Comparison of ENCODE assay signal across 19 mouse cellular contexts in genomic region chr1:79592721-79593277, GRCm38 (mm10).
DNase-seq lines count a peak whose midpoint lies in the region; ATAC-seq and TF ChIP-seq lines count a peak whose summit lies in the region.
"Had no signal": no experiment of that assay in that cellular context is flagged by ENCODE, and none has a peak within 500 bp of the region (broad histone marks: within the 10 kb centered on the region; RNA-seq: fewer than 3 reads in every experiment).

No protein-coding gene starts in this region.

- no peaks in the 10 kb centered on the region for H3K4me1 ChIP-seq in forebrain, embryonic 13.5 days
- H3K4me1 ChIP-seq in forebrain, embryonic 16.5 days (replicated peaks; ENCODE audit: control insufficient read depth, insufficient read depth, low read length) = no peaks in the 10 kb centered on the region
- H3K4me1 ChIP-seq in kidney, adult 2 months (ENCODE audit: control insufficient read depth, insufficient read depth, low read length) = peaks cover 10% of the 10 kb centered on the region
- H3K4me1 ChIP-seq: hindbrain, embryonic 15.5 days; intestine, embryonic 15.5 days; midbrain, embryonic 13.5 days; neural tube, embryonic 12.5 days had no signal

- TF ChIP-seq CTCF in kidney, adult 2 months (conservative IDR thresholded peaks at IDR 0.05; ENCODE audit: insufficient read depth, insufficient read length, low read depth, low read length) = no peak

- no peak overlapping the region for H3K4me2 ChIP-seq in forebrain, embryonic 13.5 days
- H3K4me2 ChIP-seq in forebrain, embryonic 16.5 days (ENCODE audit: low read length) = no peak overlapping the region
- H3K4me2 ChIP-seq: hindbrain, embryonic 15.5 days; intestine, embryonic 15.5 days; midbrain, embryonic 13.5 days; neural tube, embryonic 12.5 days had no signal

- H3K9ac ChIP-seq in forebrain, embryonic 13.5 days = no peak overlapping the region
- no peak overlapping the region for H3K9ac ChIP-seq in forebrain, embryonic 16.5 days (replicated peaks; ENCODE audit: low read depth, low read length)
- H3K9ac ChIP-seq: hindbrain, embryonic 15.5 days; intestine, embryonic 15.5 days; liver, embryonic 14.5 days; midbrain, embryonic 13.5 days; neural tube, embryonic 12.5 days had no signal

- no peaks in the 10 kb centered on the region for H3K36me3 ChIP-seq in forebrain, embryonic 13.5 days (ENCODE audit: poor library complexity, severe bottlenecking)
- no peaks in the 10 kb centered on the region for H3K36me3 ChIP-seq in forebrain, embryonic 16.5 days (ENCODE audit: control insufficient read depth, insufficient read depth)
- H3K36me3 ChIP-seq in kidney, adult 2 months (ENCODE audit: control insufficient read depth, insufficient read depth, low read length) = no peaks in the 10 kb centered on the region
- H3K36me3 ChIP-seq: G1E; hindbrain, embryonic 15.5 days; intestine, embryonic 15.5 days; midbrain, embryonic 13.5 days; neural tube, embryonic 12.5 days had no signal

- intact Hi-C loops in gastrocnemius, postnatal 36 days (cut with DNase I) = no loop called here

- no peak for TF ChIP-seq POLR2A in kidney, adult 2 months (IDR thresholded peaks at IDR 0.05; ENCODE audit: low read depth, low read length)

- DNase-seq in kidney, adult 2 months = peak; percentile 92
- DNase-seq in kidney, postnatal 4 days = no peak
- peak; percentile 9 for DNase-seq in NIH3T3 (ENCODE audit: low read depth)
- peak; percentile 69 to 80 for DNase-seq in kidney, postnatal 25 days
- DNase-seq in gastrocnemius, postnatal 36 days = no peak
- DNase-seq: cerebellum, adult 18-20 months; cerebellum, postnatal 36 days; heart, adult 2 months; heart, postnatal 14 days; lung, postnatal 10 days; right cerebral cortex, adult 18-20 months had no signal

- no peaks in the 10 kb centered on the region for H3K9me3 ChIP-seq in forebrain, embryonic 13.5 days (replicated peaks)
- no peaks in the 10 kb centered on the region for H3K9me3 ChIP-seq in forebrain, embryonic 16.5 days (ENCODE audit: control insufficient read depth, low read length)
- H3K9me3 ChIP-seq: G1E; hindbrain, embryonic 15.5 days; intestine, embryonic 15.5 days; midbrain, embryonic 13.5 days; neural tube, embryonic 12.5 days had no signal

- H3K4me3 ChIP-seq in forebrain, embryonic 13.5 days = no peak overlapping the region
- no peak overlapping the region for H3K4me3 ChIP-seq in forebrain, embryonic 16.5 days (replicated peaks; ENCODE audit: low read length)
- H3K4me3 ChIP-seq in kidney, adult 2 months (ENCODE audit: insufficient read depth, low read depth, low read length) = no peak overlapping the region
- H3K4me3 ChIP-seq: heart, adult 2 months; hindbrain, embryonic 15.5 days; intestine, embryonic 15.5 days; midbrain, embryonic 13.5 days; neural tube, embryonic 12.5 days had no signal

- H3K27ac ChIP-seq in forebrain, embryonic 13.5 days = no peak overlapping the region
- no peak overlapping the region for H3K27ac ChIP-seq in forebrain, embryonic 16.5 days (ENCODE audit: low read length)
- H3K27ac ChIP-seq in kidney, adult 2 months (ENCODE audit: insufficient read depth, low read depth, low read length) = no peak overlapping the region
- H3K27ac ChIP-seq: heart, adult 2 months; hindbrain, embryonic 15.5 days; intestine, embryonic 15.5 days; liver, embryonic 14.5 days; midbrain, embryonic 13.5 days; neural tube, embryonic 12.5 days had no signal

- ATAC-seq in forebrain, embryonic 13.5 days = 0 out of 2 replicates have a peak, but pooled peaks have one; percentile 27
- no peak for ATAC-seq in forebrain, embryonic 16.5 days
- ATAC-seq: intestine, embryonic 15.5 days; midbrain, embryonic 13.5 days had no signal

- 91% methylated on average over 4 of the region's 4 CpGs for WGBS in forebrain, embryonic 13.5 days
- WGBS in forebrain, embryonic 16.5 days = 88% methylated on average over 4 of the region's 4 CpGs
- 38% methylated on average over 4 of the region's 4 CpGs for WGBS in kidney, adult 2 months

- no peaks in the 10 kb centered on the region for H3K27me3 ChIP-seq in forebrain, embryonic 13.5 days
- H3K27me3 ChIP-seq in forebrain, embryonic 16.5 days (replicated peaks; ENCODE audit: control insufficient read depth, insufficient read depth, low read length) = no peaks in the 10 kb centered on the region
- H3K27me3 ChIP-seq in kidney, adult 2 months (replicated peaks; ENCODE audit: control insufficient read depth, insufficient read depth, low read length) = no peaks in the 10 kb centered on the region
- H3K27me3 ChIP-seq: hindbrain, embryonic 15.5 days; intestine, embryonic 15.5 days; midbrain, embryonic 13.5 days; neural tube, embryonic 12.5 days had no signal

Comparison
In these comparisons a context has a peak if more than half of its experiments do, and no peak if none do; other contexts are left out.
1. DNase-seq: peak in kidney, adult 2 months (single experiment), NIH3T3 (single experiment) and kidney, postnatal 25 days (2 of 2); none in kidney, postnatal 4 days (0 of 2) and gastrocnemius, postnatal 36 days (0 of 2).